Mouse (Mus musculus) C2C12 (cell line): ENCODE data around the gene Ss18l1.

ENCODE experiments used
- CEBPB ChIP-seq: IDR thresholded peaks from one replicate; pipeline ENCODE4 v1.6.1; 2011; ENCODE audit warnings: low read depth, mild to moderate bottlenecking, control low read depth, moderate library complexity
- CTCF ChIP-seq: IDR thresholded peaks from one replicate; pipeline ENCODE4 v1.5.1; 2011; ENCODE audit not compliant: control insufficient read depth, insufficient read depth, insufficient read length
- USF1 ChIP-seq: IDR thresholded peaks from one replicate; pipeline ENCODE4 v1.6.1; 2011; ENCODE audit warnings: low read depth, mild to moderate bottlenecking, control low read depth, moderate library complexity

- TF ChIP-seq CEBPB (no peak), CTCF (no peak), USF1 (no peak)
Measured at GRCm38 (mm10) chr2:180108285-180108684, 66.0 kb downstream of the Ss18l1 start.
